Mouse (Mus musculus) intestine, embryonic 16.5 days (tissue): ENCODE data around the gene Reg4. TPM values are rescaled to one million over a fixed set of nuclear protein-coding genes. Genes with fewer than 3 reads are reported as not detected.

Source experiments
- polyA plus RNA-seq: library from polyadenylated mRNA; unstranded; fragments of >200 nt; fragmentation: Nextera tagmentation; extraction: Ambion mirVana; gene quantifications from 2 replicates; pipeline ENCODE4 v1.2.1, GENCODE M21; 2015

Reg4 gene
- polyA plus RNA-seq, 1 experiment from 2014 or later: 28.4 TPM

Other genes with a start within 250 kb of the Reg4 start
- gene Notch2, start 208.6 kb upstream of the Reg4 start, polyA plus RNA-seq: 9.1 and 10.9 TPM in 2 replicates
- not detected in 2 replicates for gene Adam30, start 61.5 kb upstream of the Reg4 start, polyA plus RNA-seq
- 352 and 475 TPM in 2 replicates for gene Hmgcs2, start 58.3 kb downstream of the Reg4 start, polyA plus RNA-seq
- gene Phgdh, start 117.8 kb downstream of the Reg4 start, polyA plus RNA-seq: 321 and 332 TPM in 2 replicates
- 6.1 and 7.4 TPM in 2 replicates for gene Zfp697, start 160.3 kb downstream of the Reg4 start, polyA plus RNA-seq
- gene Gm4450, start 235.0 kb downstream of the Reg4 start, polyA plus RNA-seq: not detected in 2 replicates